Mouse (Mus musculus) midbrain, embryonic 13.5 days (tissue): ENCODE results near the gene Gm10230. TPM values are rescaled to one million over a fixed set of nuclear protein-coding genes. Genes with fewer than 3 reads are reported as not detected.
"Not testable (repeated sequence)": the region's sequence is repeated elsewhere in the genome, so short reads cannot be mapped to it uniquely, and the experiment has no call there.

ENCODE experiments used
- ATAC-seq: fragments of 200-750 bp; cut with Nextera tagmentation; 2 replicates; pipeline ENCODE4 v1.8.0; 2017; ENCODE audit warnings: mild to moderate bottlenecking, moderate TSS enrichment, moderate library complexity
- H3K27ac ChIP-seq: fragments of 300-500 bp; sonication (generic); 2 replicates; pipeline ENCODE4 v1.5.1; 2015; ENCODE audit warnings: inconsistent platforms, mild to moderate bottlenecking, moderate library complexity
- H3K27me3 ChIP-seq: fragments of 300-500 bp; sonication (generic); 2 replicates; pipeline ENCODE4 v1.6.1; 2015; ENCODE audit warnings: mild to moderate bottlenecking, inconsistent platforms
- H3K36me3 ChIP-seq: fragments of 300-500 bp; sonication (generic); 2 replicates; pipeline ENCODE4 v1.6.1; 2015; ENCODE audit warnings: mild to moderate bottlenecking, inconsistent platforms
- H3K4me1 ChIP-seq: fragments of 300-500 bp; sonication (generic); replicated peaks from 2 replicates; pipeline ENCODE4 v1.6.1; 2015; ENCODE audit warnings: inconsistent platforms
- H3K4me2 ChIP-seq: fragments of 300-500 bp; sonication (generic); replicated peaks from 2 replicates; pipeline ENCODE4 v1.6.1; 2015; ENCODE audit warnings: moderate library complexity, mild to moderate bottlenecking, inconsistent platforms
- H3K4me3 ChIP-seq: fragments of 300-500 bp; sonication (generic); replicated peaks from 2 replicates; pipeline ENCODE4 v1.5.1; 2015; ENCODE audit warnings: mild to moderate bottlenecking, inconsistent platforms
- H3K9ac ChIP-seq: fragments of 300-500 bp; sonication (generic); replicated peaks from 2 replicates; pipeline ENCODE4 v1.6.1; 2015; ENCODE audit warnings: mild to moderate bottlenecking, inconsistent platforms
- H3K9me3 ChIP-seq: fragments of 300-500 bp; sonication (generic); 2 replicates; pipeline ENCODE4 v1.6.1; 2016; ENCODE audit warnings: mild to moderate bottlenecking, inconsistent platforms
- WGBS: fragments of 180-500 bp; shearing (Covaris S2); methylation state at CpG from one replicate; pipeline ENCODE4 v1.1.7; 2015; 5-methylcytosine and 5-hydroxymethylcytosine counted together
- microRNA-seq: library from miRNA; unstranded; fragments of <30 nt; microRNA quantifications from one replicate; pipeline ENCODE4, GENCODE M21; 2016
- polyA plus RNA-seq: library from polyadenylated mRNA; unstranded; fragments of >200 nt; fragmentation: Nextera tagmentation; extraction: Ambion mirVana; gene quantifications from 2 replicates; pipeline ENCODE4 v1.2.1, GENCODE M21; 2015

The Gm10230 gene
- not detected in 2 replicates for polyA plus RNA-seq

DNA sequence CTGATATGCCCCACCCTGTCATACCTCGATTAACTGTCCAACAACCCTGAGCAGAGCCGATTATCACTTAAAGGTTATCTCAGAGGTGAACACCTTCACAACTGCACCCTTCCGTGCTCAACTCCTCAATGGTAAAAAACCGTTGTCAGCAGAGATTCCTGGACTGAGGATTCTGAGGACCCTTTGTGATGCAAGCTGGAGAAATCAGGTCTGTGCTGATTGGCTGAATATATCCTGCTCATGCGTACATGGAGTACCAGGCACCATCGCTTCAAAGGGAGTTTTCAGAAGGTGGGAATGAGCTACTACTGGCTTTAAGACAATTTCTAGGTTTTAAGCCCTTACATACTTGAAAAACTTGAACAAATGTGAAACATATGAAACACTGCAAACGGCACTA, at the start of gene Gm10230:
Gm10230 (minus strand) TSS at position 101 of the 400 bp plus-strand sequence.
- H3K4me1 ChIP-seq, H3K9me3 ChIP-seq, H3K36me3 ChIP-seq, H3K4me3 ChIP-seq, H3K9ac ChIP-seq, H3K4me2 ChIP-seq, H3K27me3 ChIP-seq, ATAC-seq, H3K27ac ChIP-seq: not testable (repeated sequence)
- WGBS, result no CpG with 5 or more reads among the region's 7 CpGs

Small RNA genes within 50 kb of the gene (microRNA-seq; reads per million reads assigned to microRNA genes)
- not detected for gene Gm44452
